Comparison of ENCODE assay signal across 8 mouse cellular contexts in the genomic region with DNA sequence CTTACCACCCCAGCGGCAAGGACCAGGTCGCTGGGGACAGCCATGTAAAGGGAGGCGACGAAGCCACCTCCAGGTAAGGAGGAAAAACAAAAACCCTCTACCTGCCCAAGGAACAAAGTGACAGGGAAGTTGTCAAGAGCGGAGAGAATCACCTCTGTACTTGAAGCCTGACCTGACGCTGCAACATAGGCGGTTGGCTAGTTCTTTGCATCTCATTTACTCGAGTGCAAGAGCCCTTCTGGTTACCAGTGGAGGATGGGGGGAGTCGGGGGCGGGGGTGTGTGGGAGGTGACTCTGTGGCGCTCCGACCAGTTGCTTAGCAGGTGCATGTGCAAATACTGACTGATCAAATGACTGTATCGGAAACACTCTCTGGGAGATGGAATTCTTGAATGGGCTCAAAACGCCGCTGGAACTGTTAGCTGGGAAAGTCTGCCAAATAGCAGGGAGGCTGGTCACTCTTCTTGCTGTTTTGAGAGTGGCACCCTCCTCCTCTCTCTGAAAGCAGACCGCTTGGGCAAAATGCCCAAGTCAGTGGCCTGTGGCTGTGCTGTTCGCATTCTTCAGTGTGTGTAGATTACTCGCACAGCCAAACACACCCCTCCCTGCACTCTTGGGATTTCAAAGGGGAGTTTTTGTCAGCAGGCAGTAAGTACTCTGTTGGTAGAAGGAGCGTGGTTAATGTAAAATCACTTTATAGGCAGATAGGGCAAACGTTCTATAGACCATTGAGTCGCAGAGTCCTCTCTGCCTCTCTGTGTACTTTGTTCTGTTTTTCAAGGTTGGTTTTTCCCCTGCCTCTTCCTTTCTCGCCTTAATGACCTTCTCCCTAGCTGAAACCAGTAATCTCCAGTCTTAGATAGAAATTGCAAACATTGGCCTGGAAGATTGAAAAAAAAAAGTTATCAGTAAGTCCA. TPM values are rescaled to one million over a fixed set of nuclear protein-coding genes. Genes with fewer than 3 reads are reported as not detected.
A peak's percentile ranks its signal among the peaks of the same experiment; 100 is the strongest.
DNase-seq lines count a peak whose midpoint lies in the region; ATAC-seq lines count a peak whose summit lies in the region.

No protein-coding gene starts in this region.

- peak overlapping the region; percentile 98 for H3K27ac ChIP-seq in heart, embryonic 12.5 days (ENCODE audit: poor library complexity, severe bottlenecking)
- H3K27ac ChIP-seq in kidney, embryonic 16.5 days (ENCODE audit: low read length): peak overlapping the region; percentile 97
- peak overlapping the region; percentile 76 for H3K27ac ChIP-seq in liver, embryonic 11.5 days (ENCODE audit: low read depth, low read length)
- peak overlapping the region; percentile 95 for H3K27ac ChIP-seq in stomach, embryonic 15.5 days

- no peaks in the 10 kb centered on the region for H3K9me3 ChIP-seq in erythroblast, embryonic 14.5 days (ENCODE audit: control insufficient read depth, low read length)
- H3K9me3 ChIP-seq in heart, embryonic 12.5 days (replicated peaks): no peaks in the 10 kb centered on the region
- H3K9me3 ChIP-seq in kidney, embryonic 16.5 days (ENCODE audit: low read length): no peaks in the 10 kb centered on the region
- H3K9me3 ChIP-seq in liver, embryonic 11.5 days (ENCODE audit: control insufficient read depth, low read length): no peaks in the 10 kb centered on the region
- no peaks in the 10 kb centered on the region for H3K9me3 ChIP-seq in stomach, embryonic 15.5 days

- H3K27me3 ChIP-seq in erythroblast, embryonic 14.5 days (ENCODE audit: control insufficient read depth): no peaks in the 10 kb centered on the region
- H3K27me3 ChIP-seq in heart, embryonic 12.5 days (replicated peaks): no peaks in the 10 kb centered on the region
- no peaks in the 10 kb centered on the region for H3K27me3 ChIP-seq in kidney, embryonic 16.5 days (ENCODE audit: insufficient read depth, low read length)
- H3K27me3 ChIP-seq in liver, embryonic 11.5 days (replicated peaks; ENCODE audit: control insufficient read depth, insufficient read depth, low read length): no peaks in the 10 kb centered on the region
- no peaks in the 10 kb centered on the region for H3K27me3 ChIP-seq in stomach, embryonic 15.5 days (replicated peaks)

- peaks cover 37% of the 10 kb centered on the region for H3K4me1 ChIP-seq in erythroblast, embryonic 14.5 days (ENCODE audit: control insufficient read depth)
- H3K4me1 ChIP-seq in heart, embryonic 12.5 days (replicated peaks): peaks cover 25% of the 10 kb centered on the region
- H3K4me1 ChIP-seq in kidney, embryonic 16.5 days (ENCODE audit: insufficient read depth, low read length): peaks cover 19% of the 10 kb centered on the region
- peaks cover 4% of the 10 kb centered on the region; the same call in 1 of the 2 replicates for H3K4me1 ChIP-seq in liver, embryonic 11.5 days (replicated peaks; ENCODE audit: control insufficient read depth, insufficient read depth, low read length)
- peaks cover 9% of the 10 kb centered on the region; the same call in 1 of the 2 replicates for H3K4me1 ChIP-seq in stomach, embryonic 15.5 days

- H3K9ac ChIP-seq in heart, embryonic 12.5 days: peak overlapping the region; percentile 79
- peak overlapping the region; percentile 66 for H3K9ac ChIP-seq in kidney, embryonic 16.5 days (replicated peaks; ENCODE audit: low read length)
- H3K9ac ChIP-seq in liver, embryonic 11.5 days (ENCODE audit: low read depth, low read length): peak overlapping the region; percentile 66
- H3K9ac ChIP-seq in stomach, embryonic 15.5 days: peak overlapping the region; percentile 41; the same call in 1 of the 2 replicates

- no peaks in the 10 kb centered on the region for H3K36me3 ChIP-seq in erythroblast, embryonic 14.5 days (ENCODE audit: control insufficient read depth)
- H3K36me3 ChIP-seq in heart, embryonic 12.5 days: no peaks in the 10 kb centered on the region
- H3K36me3 ChIP-seq in kidney, embryonic 16.5 days (ENCODE audit: insufficient read depth, low read length): no peaks in the 10 kb centered on the region
- H3K36me3 ChIP-seq in liver, embryonic 11.5 days (ENCODE audit: control insufficient read depth, insufficient read depth, low read length): no peaks in the 10 kb centered on the region
- H3K36me3 ChIP-seq in stomach, embryonic 15.5 days: no peaks in the 10 kb centered on the region

- DNase-seq in B cell, adult 2 months: peak; percentile 42 to 56
- DNase-seq in adrenal gland, postnatal 36 days: peak; percentile 85 to 87
- DNase-seq in liver, embryonic 11.5 days (ENCODE audit: low spot score): peak; percentile 44
- DNase-seq in naive thymus-derived CD4-positive, alpha-beta T cell, adult 2 months (ENCODE audit: low read depth): peak; percentile 37

- peak; percentile 81 for ATAC-seq in heart, embryonic 12.5 days (ENCODE audit: insufficient number of reproducible peaks, low FRiP score)
- ATAC-seq in kidney, embryonic 16.5 days (ENCODE audit: low FRiP score, low TSS enrichment): peak; percentile 90
- peak; percentile 60 for ATAC-seq in liver, embryonic 11.5 days (replicated peaks; ENCODE audit: low FRiP score)
- ATAC-seq in stomach, embryonic 15.5 days (ENCODE audit: insufficient read depth, low FRiP score, low read depth): peak; percentile 70

- WGBS in heart, embryonic 12.5 days: 2% methylated on average over 22 of the region's 22 CpGs
- WGBS in kidney, embryonic 16.5 days: under 1% methylated on average over 22 of the region's 22 CpGs
- 3% methylated on average over 22 of the region's 22 CpGs for WGBS in liver, embryonic 11.5 days
- WGBS in stomach, embryonic 15.5 days: 2% methylated on average over 22 of the region's 22 CpGs

- peak overlapping the region; percentile 71 for H3K4me3 ChIP-seq in erythroblast, embryonic 14.5 days (replicated peaks)
- H3K4me3 ChIP-seq in heart, embryonic 12.5 days: peak overlapping the region; percentile 79
- peak overlapping the region; percentile 52 for H3K4me3 ChIP-seq in kidney, embryonic 16.5 days (ENCODE audit: low read length)
- H3K4me3 ChIP-seq in liver, embryonic 11.5 days (ENCODE audit: low read depth, low read length): peak overlapping the region; percentile 68
- H3K4me3 ChIP-seq in stomach, embryonic 15.5 days (replicated peaks): peak overlapping the region; percentile 57

- peak overlapping the region; percentile 83 for H3K4me2 ChIP-seq in heart, embryonic 12.5 days
- H3K4me2 ChIP-seq in kidney, embryonic 16.5 days (replicated peaks; ENCODE audit: low read depth, low read length): peak overlapping the region; percentile 59
- peak overlapping the region; percentile 83 for H3K4me2 ChIP-seq in liver, embryonic 11.5 days
- H3K4me2 ChIP-seq in stomach, embryonic 15.5 days: peak overlapping the region; percentile 81

RNA-seq across cellular contexts. Expression of gene Arhgap18, which starts 19.7 kb away (rescaled TPM):
- 10 to 100 TPM; 28.3 to 41.6 TPM for total RNA-seq in adrenal gland, postnatal 36 days (2021)
- 0.05 TPM in 1 of 2 replicates, not detected in the other for polyA plus RNA-seq in erythroblast, embryonic 14.5 days (2012)
- 33.4 and 39.6 TPM in 2 replicates for polyA plus RNA-seq in heart, embryonic 12.5 days (2016; fragmentation: Nextera tagmentation; extraction: Ambion mirVana)
- polyA plus RNA-seq in kidney, embryonic 16.5 days (2015; fragmentation: Nextera tagmentation; extraction: Ambion mirVana): 41.5 and 49.3 TPM in 2 replicates
- polyA plus RNA-seq in liver, embryonic 11.5 days (2014; fragmentation: Nextera tagmentation; extraction: Ambion mirVana): 17.1 and 17.9 TPM in 2 replicates
- 35.6 and 42.8 TPM in 2 replicates for polyA plus RNA-seq in stomach, embryonic 15.5 days (2015; fragmentation: Nextera tagmentation; extraction: Ambion mirVana)

Comparison
In these comparisons a context has a peak if more than half of its experiments do, and no peak if none do; other contexts are left out.
1. Peak in every context shown above with its lines: DNase-seq, ATAC-seq, H3K4me3 ChIP-seq and H3K27ac ChIP-seq.
2. RNA of gene Arhgap18, which starts 19.7 kb away (polyA plus RNA-seq): 41.5 to 49.3 TPM in kidney, embryonic 16.5 days, 35.6 to 42.8 TPM in stomach, embryonic 15.5 days, 33.4 to 39.6 TPM in heart, embryonic 12.5 days and 17.1 to 17.9 TPM in liver, embryonic 11.5 days; 0.05 TPM in erythroblast, embryonic 14.5 days; every median in the first group is over 10 times any median in the second.